Mouse (Mus musculus) 416B (cell line): Measurements from ENCODE around the gene Copz1.

Experiments
- DNase-seq: peaks from one replicate; pipeline ENCODE4 v3.0.0; 2011; ENCODE audit warnings: low read depth

The Copz1 gene

DNA sequence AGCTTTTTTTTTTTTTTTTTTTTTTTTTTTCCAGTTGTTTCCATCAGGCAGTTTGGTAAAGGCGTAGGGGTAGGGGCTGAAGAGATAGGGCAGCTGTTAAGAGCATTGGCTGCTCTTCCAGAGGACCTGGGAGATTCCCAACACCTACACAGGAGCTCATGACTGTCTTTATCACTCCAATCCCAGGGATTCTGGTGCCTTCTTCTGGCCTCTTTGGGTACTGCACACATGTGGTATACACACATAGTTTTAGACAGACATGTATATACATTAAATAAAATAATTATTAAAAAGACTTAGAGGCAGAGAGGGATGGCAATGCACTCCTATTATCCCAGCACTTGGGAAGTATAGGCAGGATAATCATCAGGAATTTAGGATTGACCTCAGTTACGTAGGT, 20.9 kb downstream of the Copz1 start:
- DNase-seq = no peak

DNA sequence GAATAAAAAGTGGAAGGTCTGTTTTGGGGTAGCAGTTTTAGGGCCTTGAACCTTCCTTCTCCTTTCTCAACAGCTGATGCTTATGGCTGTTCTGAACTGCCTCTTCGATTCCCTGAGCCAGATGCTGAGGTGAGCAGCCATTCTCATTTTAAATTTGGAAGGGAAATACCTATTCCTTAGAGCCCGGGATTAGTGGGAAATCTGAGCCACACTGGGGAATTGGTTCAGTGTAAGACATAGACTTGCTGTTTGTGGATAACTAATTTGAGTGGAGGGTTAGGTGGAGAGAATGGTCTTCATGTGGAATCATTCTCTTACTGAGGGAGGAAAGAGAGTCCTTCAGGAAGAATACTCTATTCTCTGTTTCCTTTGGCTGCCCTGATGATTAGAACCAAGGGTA, 22.1 kb downstream of the Copz1 start:
- DNase-seq = no peak

DNA sequence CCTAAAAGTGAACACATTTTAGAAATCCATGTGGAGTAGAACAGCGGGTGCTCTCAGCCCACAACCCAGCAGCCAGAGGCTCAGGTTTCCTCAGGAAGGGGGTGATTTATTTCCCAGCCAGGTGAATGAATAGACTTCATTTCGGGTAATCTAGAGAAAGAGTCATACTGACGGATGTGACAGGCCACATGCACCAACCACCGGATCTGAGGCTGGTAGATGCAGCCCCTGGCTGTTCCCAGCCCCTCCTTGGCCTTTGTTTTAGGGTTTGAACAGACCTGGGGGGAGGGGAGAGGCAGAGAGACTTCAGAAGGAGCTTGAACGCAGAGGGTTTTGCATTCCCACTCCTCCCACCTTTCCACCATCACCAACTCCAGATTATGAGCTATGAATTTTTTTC, 23.3 kb downstream of the Copz1 start:
- DNase-seq = peak; percentile 45

DNA sequence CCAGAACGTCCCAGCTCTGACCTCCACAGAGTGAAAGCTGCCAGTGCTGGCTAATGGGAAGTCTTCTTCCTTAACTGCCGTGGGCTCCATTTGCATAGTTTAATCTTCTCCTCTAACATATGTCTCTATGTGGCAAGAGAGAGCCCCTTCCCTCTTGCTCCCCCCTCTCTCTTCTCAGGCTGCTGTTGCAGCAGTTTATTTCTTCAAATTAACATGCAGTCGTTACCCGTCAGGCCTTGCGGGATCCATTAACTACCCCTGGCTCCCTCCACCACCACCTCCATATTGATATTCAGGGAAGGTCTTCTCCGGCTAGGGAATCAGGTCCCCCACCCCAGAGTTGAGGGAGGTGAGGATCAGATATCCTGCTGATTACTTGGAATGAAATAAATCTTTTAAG, 24.8 kb downstream of the Copz1 start:
- no peak for DNase-seq

DNA sequence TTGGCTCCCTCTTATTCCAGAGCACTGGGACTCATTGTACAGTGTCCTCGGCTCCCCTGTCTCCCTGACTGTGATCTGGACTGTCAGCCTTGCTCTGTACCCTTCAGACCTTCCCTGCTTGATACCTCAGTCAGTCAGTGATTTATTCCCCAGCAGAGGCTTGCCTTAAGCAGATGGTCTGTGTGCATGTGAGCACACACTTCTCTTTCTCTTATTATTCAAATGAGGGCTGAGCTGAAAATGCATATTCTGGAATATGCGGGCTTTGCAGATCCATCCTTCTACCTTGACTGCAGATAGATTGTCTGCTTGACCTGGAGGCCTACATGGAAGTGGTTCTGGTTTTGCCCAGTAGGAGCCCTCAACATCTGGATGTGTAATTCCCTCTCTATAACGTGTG, 25.5 kb downstream of the Copz1 start:
- no peak for DNase-seq

DNA sequence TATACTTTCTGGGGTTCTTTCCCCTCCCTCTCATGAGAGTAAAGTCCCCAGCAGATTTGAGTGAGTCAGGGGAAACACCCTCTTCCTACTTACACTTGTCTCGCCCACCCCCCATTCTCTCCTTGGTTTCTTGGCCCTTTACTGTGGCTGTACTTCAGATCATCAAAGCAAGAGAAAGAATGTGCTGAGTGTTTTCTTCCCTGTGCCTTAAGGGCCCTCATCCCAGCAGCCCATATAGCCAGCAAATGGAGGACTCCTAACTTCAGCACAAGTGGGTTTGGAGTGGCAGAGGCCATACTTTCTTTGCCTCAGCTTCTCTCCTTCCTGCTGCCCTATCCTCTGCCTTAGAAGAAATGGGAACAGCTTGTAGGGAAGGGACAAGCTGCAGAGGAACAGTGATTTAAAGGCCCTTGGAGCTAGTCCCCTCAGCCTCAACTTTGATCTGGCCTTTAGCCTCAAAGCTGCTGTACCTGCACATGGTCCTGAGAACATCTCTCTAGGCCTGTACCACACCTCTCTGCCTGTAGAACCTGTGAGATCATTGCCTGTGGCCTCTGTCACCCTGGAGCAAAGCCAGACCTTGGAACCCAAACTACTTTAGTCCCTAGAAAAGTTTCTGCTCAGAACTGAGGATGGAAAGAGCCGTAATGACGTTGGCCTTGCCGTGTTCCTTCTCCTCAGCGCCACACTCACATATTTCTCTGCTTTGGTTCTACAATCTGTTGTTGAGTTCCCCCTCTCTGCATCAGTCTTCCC, 26.5 kb downstream of the Copz1 start:
- DNase-seq = no peak

DNA sequence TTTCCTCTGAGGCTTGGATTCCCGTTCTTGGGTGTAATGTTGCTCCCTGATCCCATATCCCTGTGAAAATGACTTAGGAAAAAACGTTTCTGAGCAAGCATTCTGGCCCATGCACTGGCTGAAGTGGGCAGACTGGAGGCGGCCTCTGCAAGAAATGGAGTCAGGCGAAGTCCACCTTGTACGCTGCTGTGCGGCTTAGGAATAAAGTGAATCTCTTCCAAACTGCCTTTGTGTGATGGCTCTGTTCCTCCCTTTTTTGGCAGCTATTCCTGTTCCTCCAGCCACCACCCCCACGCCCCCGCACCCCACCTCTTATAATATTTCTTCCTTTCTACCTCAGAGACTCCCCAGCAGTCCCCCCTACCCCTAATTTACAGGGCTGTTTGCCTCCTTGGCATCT, 27.1 kb downstream of the Copz1 start:
- DNase-seq = no peak

DNA sequence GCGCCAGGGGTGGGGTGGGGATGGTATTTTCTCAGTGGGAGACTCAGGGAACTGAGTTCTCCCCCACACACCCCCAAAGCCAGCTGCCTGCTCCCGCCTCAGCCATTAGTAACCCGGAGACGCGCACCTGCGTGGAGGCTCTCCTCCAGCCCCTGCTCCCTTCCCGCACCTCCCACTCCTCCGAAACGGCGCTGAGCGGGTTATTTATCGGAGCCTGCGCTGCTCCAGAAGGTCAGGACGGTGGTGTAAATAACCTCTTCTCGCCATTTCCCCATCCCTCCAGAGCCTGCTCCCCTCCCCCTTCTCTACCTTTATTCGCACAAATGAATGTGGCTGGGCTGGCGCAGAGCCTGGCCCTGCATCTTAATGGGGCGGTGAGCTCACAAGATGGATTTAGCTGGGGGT, 27.6 kb downstream of the Copz1 start:
- no peak for DNase-seq

DNA sequence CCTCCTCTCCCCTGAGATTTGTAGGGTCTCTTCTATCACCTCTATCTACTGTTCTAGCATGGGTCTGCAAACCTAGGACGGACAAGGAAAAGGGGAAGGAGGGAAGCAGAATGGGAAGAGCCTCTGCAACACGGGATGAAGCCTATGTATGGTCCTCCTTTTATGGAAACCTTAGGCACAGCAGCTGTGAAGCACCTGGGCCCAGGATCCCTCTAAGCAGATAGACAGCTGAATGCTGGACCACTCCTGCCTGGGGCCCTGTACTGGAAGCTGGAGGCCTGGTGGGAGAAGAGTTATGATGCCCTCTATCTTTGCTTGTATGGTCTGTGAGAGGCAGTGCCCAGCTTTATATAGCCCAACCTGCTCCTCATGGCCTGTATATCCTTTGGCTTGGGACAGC, 28.0 kb downstream of the Copz1 start:
- DNase-seq = no peak

DNA sequence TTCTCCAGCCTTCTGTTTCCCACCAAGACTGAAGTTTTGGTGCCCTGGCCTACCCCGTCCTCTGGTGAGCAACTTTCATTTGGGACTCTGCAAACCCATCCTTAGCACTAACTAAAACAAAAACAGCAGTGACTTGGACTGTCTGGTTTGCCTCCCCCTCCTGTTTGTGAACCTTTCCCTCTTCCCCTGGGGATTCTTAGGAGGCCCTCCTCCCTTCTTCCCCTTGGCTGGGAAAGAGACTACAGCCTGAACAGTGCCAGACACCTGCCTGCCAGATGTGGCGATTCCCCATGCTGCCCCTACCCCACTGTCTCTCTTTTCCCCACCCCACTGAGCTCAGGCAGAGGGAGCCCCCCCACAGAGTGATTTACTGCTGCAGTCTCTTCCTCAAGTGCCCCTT, 28.5 kb downstream of the Copz1 start:
- no peak for DNase-seq

DNA sequence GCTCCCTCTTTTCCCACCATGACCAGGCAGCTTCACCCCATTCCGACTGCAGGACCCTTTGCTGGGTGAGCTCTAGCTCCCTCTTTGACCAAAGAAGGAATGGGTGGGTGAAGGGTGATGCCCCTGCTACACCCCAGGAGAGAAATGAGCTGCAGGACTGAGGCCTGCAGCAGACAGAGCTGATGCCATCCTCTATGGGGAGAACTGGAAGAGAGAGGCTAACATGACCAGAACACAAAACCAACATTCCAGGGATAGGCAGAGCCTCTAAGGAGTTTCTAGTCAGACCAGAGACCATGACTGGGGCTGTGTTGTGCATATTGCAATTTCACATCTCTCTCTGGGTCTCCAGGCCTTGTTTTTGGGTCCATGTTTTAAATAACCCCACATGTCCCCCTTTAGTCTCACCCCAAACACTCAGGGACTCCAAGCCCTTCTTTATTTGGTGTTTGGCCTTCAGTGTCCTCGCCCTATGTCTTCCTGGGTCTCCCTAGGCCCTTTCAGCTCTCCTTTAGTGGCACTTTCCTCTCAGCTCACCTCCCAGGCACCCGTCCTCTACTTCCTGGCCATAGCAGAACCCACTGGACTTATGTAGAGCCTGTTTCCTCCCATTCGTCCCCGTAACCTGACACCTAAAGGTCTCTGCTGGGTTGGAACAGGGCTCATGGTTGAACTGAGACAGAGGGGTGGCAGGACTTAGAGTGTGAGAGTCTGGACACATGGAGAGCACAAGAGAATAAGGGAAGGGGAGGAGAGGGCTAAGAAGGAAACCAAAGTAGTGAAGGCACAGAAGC, 29.2 kb downstream of the Copz1 start:
- DNase-seq = peak; percentile 75

DNA sequence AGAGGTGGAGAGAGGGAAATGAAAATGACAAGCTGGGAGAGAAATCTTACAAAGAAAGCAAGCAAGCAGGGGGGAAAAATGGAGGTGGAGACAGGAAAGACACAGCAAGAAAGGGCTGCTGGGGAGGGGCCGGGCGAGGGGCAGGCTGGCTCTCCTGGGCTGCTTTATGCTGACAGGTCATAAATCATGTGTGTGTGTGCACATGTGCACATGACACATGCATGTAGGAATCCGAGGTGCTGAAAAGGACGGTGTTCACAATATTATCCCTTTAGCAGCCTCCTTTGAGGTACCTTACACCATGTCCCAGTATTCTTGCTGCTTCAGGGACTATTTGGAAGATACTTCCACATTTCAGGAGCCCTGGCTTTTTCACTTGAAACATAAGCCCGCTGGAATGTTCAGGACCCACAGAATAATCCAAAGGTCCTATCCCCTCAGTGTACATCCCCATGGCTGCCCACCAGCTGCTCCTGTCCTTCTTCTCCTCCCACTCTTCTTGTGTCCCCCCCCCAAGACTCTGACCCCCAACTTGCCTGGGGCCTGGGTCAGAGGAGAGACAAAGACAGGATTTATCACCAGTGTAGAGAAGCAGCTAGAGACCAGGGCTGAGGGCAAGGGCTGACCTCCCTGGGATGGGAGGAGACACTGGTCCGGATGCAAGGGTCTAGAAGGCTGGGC, 30.0 kb downstream of the Copz1 start:
- DNase-seq = no peak

DNA sequence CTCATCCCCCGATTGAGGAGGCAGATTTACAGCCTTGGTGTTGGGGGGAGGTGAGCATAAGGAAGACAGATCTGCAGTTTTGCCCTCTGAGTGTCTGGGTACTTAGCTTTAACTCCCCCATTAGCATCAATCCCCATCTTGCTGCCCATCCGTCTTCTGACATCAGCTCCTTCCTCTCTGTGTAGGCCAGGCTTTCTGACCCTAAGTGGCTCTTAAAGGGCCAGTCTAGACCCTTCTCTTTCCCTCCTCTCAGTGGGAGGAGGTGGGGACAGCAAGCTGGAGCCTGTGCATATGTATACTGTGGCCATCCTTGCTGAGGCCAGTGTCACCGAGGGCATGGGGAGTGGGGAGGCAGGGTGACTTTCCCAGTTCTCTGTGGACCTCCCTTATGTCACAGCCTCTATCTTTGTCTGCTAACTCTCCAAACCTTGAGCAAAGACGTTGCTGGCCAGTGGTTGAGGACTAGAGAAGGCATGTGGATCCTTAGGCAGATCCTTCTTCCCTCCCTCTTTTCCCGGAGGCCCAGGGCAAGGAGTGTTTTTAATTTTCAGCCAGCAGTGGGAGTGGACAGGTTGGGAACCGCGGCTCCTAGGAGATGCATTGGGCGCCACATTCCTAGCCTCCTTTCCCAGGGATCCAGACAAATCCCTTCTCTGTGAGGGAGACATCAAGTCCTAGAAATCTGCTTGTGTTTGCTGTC, 31.6 kb downstream of the Copz1 start:
- DNase-seq = no peak

DNA sequence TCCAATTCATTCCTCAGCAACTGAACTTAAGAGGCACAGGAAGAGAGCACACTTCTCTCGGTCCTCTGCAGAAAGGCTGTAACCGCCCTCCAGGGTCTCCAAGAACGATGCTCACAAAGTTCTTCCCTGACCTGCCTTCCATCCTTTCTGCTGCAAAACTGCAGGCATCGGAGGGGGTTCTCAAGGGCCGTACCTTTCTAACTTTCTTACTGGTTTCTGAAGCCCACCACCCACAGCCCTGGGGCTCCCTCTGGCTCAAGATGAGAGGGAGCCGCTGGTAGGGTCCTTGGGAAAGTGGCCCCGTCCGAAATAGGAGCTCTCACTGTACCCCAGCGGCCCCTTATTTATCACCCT, 32.1 kb downstream of the Copz1 start:
- DNase-seq = no peak

DNA sequence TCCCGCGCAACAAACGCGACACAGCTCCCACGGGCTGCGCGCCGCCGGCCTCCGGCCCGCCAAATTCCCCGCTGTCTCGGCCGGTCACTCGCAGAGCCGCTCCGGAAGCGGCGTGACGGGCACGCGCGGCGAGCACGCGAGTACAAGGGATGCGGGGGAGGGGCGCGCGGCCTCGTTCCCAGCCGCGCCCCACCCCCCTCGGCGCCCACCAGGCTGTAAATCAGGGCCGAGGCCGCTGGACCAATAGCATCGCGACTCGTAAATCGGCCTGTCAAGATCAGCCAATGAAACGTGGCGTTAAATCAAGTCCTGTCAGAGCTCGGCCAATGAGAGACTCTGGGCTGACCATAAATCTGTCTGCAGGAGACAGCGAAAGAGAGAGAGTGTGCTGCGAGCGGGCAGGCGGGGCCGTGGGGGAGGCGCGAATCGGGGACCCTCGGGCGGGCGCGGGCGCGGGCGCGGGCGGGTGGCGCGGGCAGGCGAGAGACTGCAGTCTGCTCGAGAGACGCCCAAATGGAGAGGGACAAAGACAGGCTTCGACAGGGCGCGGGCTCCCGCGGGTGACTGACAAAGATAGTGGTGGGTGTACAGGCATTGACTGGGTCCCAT, 32.7 kb downstream of the Copz1 start:
- DNase-seq = peak; percentile 96

DNA sequence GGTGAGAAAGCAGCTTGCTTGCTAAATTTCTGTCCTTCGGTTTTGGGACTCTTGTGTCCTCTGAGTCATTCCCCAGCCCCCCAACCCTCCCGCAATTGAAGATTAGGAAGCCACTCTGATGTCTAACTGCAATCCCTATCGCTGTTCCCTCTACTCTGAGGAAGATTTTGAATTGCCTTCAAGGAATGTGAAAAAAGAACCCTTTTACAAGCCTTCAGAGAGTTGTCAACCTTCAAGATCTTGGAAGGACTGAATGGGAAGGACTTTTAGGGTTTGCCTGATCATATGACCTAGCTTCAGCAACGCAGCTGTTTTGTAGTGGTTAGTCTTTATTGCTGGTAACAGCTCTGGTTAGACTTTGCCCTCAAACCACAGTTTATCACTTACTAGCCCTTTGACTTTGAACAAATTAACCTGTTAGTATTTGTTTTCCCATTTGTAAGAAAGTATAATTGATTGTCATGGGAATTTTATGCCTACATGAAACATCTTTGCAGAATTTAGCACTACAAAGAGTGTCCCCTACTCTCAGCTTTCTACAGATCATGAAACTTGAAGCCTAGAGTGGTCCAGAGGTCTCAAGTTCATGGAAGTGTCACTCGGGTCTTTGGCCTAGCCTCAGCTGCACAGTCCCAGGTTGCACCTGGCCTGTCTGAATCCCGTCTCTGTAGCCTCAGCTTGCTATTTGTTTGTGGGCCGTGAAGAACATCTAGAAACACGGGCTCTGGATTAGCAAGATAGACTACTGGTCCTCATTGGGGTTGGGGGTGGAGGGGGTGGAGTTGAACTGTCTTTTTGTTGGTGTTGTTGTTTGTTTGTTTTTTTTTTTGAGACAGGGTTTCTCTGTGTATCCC, 33.5 kb downstream of the Copz1 start:
- peak; percentile 31 for DNase-seq

DNA sequence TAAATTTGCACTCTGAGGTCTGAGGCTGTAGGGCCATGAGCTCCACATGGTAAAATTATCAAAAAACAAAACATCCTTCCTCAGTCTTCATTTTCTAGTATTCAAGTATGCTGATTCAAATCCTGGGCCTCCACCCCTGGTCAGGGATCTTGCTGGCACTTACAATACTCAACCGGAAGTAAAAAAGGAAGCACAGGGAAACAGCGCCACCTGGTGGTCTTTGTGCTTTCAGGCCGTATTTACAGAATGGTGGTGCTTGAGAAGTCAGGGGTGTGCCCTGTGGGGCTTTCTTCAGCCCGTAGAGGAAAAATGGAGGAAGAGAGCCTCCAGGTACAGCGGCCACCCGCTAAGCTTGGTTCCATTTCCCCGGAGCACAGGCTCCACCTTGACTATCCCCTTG, 34.6 kb downstream of the Copz1 start:
- DNase-seq = peak; percentile 95

DNA sequence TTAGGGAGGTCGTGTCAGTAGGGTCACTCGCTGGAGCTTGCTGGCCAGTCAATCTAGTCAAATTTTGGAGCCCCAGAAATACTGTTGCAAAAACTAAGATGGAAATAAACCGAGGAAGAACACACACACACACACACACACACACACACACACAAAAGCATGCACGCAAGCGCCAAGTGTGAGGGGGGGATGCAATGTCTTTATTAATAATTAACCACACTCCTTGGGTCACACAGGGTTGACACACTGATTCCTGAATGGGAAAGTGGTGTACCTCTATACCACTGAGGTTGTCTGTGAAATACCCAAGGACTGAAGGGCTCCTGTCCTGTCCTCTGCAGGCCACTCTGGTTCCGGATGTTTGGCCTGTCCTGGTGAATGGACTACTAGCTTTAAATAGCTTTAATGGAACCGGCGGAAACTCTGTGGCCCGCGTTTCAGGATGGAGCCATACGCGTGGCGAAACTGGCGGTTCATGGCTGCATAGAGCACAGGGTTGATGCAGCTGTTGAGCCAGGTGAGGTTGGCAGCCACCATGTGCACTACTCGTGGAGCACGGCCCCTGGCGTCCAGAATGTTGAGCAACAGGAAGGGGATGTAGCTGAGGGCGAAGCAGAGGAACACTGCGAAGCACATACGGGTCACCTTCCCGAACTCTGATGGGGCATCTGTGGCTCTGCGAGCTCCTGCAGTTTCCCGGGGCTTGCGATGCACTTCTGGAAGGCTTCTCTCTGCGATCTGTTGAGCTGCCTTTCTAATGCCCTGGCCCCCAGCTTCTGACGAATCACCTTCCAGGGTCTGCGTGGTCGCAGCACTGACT, 35.8 kb downstream of the Copz1 start:
- DNase-seq = peak; percentile 67

DNA sequence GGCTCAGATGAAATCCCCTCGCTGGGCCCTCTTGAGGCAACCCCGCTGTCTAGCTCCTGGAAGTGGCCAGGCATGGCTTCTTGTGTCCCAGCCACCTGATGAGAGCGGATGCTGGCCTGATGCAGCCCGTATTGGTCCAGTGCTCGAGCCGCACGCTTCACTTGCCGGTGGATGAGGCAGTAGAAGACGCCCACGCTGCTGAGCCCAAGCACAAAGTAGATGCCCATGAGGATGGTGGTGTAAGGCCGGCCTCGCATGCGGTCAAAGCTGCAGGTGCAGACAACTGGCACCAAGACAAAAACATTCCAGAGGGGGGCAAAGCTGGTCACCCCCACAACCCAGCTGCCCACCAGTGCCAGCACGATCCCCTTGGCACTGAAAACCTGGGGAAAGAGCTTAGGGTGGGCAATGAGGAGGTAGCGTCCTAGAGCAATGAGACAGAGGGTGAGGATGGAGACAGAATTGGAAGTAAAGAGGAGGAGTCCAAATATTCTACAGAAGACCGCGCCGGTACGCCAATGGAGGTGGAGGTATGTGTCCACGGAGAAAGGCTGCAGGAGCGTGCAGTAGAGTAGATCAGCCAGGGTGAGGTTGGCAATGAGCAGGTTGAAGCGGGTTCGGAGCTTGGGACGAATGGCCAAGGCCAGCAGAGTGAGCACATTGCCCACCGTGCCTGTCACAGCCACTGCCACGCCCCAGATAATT, 36.5 kb downstream of the Copz1 start:
- no peak for DNase-seq
